Mouse (Mus musculus) left cerebral cortex, adult 11 months (tissue): ENCODE measurements around the gene Cox19.
A peak's percentile ranks its signal among the peaks of the same experiment; 100 is the strongest.
"Not testable (repeated sequence)": the region's sequence is repeated elsewhere in the genome, so short reads cannot be mapped to it uniquely, and the experiment has no call there.

ENCODE experiments used
- DNase-seq: peaks from one replicate; pipeline ENCODE4 v3.0.0; 2022; ENCODE audit warnings: low spot score

The Cox19 gene

GRCm38 (mm10) chr5:139351134-139351533 lies at the start of gene Cox19:
Gene Cox19, minus strand, starts transcription at chr5:139351418.
- DNase-seq = no peak

DNA sequence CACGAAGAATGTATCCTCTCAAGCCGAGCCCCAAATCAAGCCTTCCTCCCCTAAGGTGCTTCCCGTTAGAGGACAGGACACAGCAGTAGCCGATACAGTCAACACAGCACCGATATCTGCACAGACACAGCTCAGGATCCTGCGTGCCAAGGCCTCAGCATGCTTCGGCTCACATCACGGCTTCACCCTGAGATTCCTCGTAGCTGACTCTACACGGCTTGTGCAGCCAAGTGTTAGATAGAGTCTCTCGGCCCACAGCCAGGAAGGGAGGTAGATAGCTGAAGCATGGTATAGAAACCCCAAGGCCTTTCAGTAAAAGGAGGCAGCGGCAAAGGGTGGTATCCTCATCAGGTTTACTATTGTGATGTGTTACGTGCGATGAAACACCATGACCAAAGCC lies 48.8 kb upstream of the Cox19 start:
- no peak for DNase-seq

DNA sequence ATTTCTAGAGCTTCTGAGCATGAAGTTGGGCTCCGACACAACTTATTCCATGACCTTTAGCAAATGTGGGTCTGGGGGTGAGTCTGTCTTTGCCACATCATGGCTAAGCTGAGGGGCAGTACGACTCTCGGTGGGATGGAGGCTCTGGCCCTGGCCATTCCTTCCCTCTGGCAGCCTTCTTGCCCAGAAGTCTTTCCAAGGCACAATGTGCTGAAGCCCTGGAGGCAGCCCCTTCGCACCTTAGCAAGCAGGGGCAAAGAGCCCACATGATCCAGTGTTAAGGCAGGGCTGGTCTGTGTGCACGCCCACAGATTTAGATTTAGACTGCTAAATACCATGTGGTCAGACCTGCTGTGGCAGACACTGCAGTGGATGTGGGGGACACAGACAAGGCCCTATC lies 47.6 kb upstream of the Cox19 start:
- DNase-seq = no peak

DNA sequence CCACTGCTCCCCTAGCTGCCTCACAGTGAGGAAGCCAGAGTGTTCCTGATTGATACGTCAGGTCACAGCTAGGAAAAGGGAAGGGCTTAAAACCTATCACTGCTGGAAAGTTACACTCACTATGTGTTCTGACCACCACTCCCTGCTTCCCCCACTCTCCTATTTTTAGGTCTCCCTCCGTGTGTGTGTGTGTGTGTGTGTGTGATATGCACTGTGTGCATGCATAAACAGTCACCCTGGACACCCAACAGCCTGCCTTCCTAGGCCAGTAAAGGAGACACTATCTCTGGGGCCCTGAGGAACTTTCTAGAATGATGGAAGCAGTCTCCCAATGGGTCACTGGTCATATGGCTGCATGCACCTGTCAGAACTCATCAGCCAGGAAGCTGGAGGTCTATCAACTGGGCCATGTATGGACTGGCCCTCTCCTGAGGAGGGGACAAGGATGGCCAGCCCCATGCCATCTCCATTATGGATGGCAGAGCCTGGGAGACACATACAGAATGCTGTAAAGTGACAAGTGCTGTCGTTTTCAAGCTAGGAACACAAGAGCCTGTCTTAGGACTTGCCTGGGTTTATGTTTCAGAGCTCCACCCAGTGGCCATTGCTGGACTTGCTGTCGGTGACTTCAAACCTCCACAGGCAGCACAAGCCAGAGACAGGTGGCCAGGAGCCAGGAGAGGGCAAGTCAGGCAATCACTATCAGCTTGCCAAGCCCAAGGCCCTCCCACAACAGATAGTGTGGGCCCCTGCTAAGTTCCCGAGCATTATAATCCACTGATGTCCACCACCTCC lies 46.9 kb upstream of the Cox19 start:
- DNase-seq = peak; percentile 89

DNA sequence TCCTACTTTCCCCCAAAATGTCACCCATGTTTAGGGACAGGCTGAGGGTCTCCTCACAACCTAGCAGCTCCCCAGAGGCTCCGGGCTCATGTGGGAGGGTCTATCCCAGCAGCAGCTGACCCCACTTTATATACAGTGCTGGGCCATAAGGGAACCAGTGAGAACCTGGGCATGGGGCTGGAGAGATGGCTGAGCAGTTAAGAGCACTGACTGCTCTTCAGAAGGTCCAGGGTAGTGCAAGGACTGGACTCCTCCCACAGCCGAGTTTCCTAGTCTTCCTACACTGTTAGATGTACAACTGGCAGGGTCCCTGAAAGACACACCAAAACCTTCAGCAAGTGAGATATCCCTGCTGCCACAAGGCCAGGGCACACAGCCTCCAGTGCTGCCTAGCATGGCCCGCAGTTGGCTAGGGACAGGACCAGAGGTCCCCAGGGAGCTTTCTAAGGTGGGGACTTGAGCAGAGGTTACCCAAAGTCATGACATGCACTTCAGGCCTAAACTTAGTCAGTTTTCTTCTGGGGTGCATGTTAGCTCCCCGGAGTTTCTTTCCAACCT lies 46.2 kb upstream of the Cox19 start:
- no peak for DNase-seq

GRCm38 (mm10) chr5:139395528-139395927 lies 44.3 kb upstream of the Cox19 start:
- DNase-seq = no peak

GRCm38 (mm10) chr5:139394399-139394798 lies 43.2 kb upstream of the Cox19 start:
- no peak for DNase-seq

- DNase-seq = no peak
These were observed 42.0 kb upstream of the Cox19 start for GRCm38 (mm10) chr5:139393197-139393588.

- no peak for DNase-seq
These were observed 41.3 kb upstream of the Cox19 start for GRCm38 (mm10) chr5:139392219-139393196.

GRCm38 (mm10) chr5:139391309-139391990 lies 40.2 kb upstream of the Cox19 start:
- DNase-seq = no peak

- DNase-seq = not testable (repeated sequence)
These were observed 39.3 kb upstream of the Cox19 start for GRCm38 (mm10) chr5:139390324-139391119.

- no peak for DNase-seq
These were observed 38.5 kb upstream of the Cox19 start for GRCm38 (mm10) chr5:139389676-139390061.

DNA sequence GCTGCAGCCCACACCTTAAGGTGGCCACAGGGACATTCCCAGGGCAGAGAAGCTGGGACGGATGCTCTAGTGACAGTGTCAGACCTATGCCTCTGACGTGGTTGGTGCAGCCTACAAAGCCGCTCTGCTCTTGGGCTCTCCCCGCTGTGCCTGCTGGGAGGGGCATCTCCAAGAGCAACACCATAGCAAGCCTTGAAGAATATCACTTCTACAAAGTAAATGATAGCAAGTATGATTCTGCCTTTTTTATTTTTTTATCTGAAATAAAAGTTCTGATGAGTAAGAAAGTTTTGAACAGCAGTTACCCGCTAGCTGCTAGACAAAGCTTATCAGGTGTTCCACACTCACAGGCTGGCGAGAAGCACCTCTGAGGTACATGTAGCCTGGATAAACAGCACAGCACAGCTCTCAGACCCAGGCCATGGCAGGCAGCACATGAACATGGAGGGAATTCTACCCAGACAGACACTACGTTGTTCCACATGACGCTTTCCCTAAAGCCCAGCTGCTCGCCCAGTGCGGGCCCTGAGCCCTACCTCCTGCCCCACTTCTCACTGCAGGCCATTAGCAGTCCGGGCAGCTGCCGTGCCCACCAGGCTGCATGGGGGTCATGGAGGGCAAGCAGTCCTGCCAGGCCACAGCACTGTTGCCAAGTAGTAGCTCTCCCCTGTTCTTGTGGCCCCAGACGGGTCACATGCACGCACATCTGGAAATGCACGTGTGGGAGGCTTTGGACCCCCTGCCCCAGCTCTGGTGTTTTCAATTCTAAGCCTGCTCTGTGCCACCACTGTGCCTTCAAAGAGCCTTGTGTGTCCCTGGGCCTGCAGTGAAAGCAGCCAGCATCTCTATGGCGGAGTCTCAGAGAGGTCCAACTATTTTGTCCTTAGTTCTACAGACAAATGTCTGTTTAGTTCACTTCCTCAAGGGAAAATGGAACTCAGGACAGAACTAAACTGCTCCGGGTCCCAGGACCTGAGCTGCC lies 37.8 kb upstream of the Cox19 start:
- DNase-seq = no peak

DNA sequence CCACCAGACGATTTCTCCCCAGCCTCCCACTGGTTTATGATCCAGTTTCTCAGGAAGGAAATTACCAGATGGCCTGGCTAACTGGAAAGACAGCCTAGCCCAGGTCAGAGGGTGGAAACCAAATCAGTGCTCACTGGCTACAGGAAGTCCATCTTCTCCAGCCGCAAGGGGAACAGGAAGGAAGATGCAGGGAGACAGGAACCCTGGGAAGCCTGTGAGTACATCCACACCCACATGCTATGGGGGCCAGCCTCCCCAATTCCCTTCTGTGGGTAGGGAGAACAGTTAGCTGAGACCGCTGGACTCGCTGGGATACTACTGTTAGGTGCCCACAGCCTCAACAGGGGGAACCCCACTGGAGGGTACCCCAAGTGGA lies 37.0 kb upstream of the Cox19 start:
- no peak for DNase-seq

DNA sequence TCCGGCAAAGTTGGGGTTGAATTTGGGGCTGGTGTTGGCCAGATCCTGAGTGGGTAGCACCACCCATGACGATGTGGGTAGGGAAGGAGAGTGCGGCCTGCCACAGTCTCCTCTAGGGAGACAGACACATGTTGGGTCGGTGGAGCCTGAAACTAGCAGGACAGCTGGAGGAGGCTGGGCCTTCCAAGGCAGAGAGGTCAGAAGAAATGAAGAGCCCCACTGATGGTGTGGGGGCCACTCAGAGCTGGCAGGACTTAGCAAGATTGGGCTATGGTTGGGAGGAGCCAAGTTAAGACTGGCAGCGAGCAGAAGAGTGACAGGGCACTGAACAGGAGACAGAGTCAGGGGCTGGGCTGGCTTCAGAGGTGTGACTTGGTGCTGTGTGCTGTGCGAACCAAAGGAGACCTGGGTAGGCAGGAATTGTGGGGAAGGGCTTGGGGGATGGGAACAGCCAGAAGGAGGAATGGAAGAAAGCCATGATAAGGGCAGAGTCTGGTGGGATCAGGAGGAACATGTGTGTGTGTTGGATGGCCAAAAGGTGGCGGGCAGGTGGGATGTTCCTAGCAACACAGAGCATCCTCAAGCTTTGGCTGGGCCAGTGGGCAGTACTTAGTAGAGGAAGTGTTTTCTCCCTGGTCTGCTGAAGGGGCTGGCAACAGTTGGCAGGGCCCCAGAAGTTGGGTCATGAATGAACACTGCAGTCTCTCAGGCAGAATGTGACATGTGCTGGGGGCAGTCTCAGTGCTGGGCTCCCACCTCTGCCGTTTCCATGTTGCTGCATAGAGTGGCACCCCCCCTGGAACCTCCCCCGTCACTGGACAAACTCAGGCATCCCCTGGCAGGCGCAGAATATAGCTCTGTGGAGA lies 36.3 kb upstream of the Cox19 start:
- DNase-seq = no peak

DNA sequence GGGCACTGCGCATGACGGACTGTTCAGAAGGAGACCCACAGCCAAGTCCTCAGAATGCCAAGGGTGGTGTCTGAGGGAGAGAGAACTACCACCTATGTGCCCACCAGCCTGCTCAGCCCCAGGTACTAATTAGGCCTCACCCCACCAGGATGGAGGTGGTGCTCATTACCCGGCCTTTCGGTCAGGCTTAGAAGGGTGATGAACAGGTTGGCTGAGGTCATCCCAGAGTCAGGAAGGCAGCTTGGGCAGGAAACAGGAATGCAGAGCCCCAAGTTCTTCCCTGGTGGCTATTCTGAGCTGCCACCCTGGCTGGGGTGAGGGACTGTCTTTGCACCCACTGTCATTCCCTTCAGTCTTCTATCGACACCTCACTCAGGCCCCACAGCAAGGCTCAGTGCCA lies 34.8 kb upstream of the Cox19 start:
- DNase-seq = no peak

GRCm38 (mm10) chr5:139384531-139384930 lies 33.3 kb upstream of the Cox19 start:
- DNase-seq = no peak

- DNase-seq = no peak
These were observed 32.0 kb upstream of the Cox19 start for GRCm38 (mm10) chr5:139383234-139383633.

DNA sequence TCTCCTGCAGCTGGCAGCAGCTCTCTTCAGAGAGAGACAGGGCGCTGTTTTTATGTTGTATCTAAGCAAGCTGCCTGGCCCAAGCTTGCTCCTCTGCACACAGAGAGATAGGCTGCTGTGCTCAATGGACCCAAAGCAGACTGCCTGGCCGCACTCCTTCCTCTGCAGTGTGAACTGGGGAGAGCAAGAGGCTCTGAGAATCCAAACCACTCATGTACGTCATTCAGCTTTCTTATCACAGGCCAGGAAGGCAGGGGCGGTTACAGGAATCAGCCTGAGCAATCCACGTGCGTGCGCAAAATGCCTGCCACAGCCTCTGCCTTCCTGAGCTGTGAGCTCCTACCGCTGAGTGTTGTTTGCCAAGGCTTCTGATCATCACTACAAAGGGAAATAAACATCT lies 31.5 kb upstream of the Cox19 start:
- no peak for DNase-seq
